Mouse (Mus musculus) spleen, adult 18-20 months (tissue): ENCODE results near the gene Galntl6.
"Not testable (repeated sequence)": the region's sequence is repeated elsewhere in the genome, so short reads cannot be mapped to it uniquely, and the experiment has no call there.

ENCODE experiments used
- DNase-seq, 2 experiments: peaks; one replicate each; pipeline ENCODE4 v3.0.0; 2022; ENCODE audit warnings: mixed read lengths in 2 of 2

Gene Galntl6

DNA sequence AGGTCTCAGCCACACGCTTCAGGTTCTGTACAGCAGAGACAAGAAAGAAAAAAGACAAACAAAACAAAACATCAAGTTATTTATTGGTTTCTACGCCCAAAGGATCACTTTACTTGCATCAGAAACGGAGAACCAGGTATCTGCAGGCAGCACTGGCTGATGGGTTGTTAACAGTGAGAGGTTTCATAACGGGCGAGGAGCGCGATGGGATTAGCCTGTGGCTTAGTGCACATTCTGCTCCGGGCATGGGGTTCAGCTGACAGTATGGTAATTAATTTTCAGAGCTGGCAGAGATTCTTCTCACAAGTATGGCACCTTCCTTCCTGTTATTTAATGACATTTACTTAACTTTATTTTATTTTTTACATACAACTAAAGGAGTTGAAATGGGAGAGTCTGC lies 1075.1 kb downstream of the Galntl6 start:
- no peak for DNase-seq

DNA sequence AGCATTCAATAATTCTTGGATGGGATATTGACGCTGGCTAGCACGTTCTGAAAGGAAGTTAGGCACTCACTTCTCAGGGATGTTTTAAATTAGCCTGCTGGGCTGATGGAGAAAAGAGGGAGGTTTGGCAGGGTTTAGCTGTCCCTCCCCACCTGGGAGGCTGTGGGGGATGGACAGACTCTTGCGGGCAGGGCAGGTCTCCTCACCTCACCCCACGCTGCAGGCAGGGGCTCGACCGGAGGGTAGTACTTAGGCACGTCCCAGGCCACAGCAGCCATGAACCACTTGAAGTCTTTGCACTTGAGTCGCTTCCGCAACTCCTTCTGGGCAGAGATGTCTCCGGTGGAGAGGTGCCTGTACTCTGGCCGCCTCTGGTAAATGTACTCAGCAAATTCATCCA lies 1075.5 kb downstream of the Galntl6 start:
- DNase-seq, result no peak

DNA sequence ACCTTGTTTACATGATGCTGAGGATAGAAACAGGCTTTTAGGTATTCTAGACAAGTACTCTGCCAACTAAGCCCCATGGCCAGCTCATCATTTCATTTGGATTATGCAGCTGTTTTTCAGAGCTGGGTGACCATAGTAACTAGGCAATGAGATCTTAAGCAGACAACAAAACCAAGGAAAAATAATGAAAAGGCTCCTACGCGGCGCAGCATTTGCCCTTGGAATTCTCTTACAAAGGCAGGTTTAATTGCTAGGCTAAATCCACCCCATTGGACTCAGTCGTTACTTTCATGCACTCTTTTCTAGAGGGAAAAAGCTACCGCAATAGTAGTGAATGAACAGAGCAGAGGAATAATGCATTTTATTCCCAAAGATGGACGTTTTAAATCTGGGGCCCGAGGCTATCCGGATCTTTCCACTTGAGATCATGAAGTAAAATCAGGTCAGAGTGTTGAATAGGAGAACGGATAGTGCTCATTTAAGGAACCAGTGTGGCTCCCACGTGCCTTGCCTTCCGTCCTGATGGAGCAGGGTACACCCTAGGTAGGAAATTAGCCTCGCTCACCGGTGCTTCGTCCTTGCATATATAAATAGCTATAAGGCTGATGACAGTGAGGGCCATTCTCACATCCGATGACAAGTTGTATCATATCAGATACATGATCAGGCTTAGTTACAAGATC lies 1076.1 kb downstream of the Galntl6 start:
- DNase-seq, result no peak

DNA sequence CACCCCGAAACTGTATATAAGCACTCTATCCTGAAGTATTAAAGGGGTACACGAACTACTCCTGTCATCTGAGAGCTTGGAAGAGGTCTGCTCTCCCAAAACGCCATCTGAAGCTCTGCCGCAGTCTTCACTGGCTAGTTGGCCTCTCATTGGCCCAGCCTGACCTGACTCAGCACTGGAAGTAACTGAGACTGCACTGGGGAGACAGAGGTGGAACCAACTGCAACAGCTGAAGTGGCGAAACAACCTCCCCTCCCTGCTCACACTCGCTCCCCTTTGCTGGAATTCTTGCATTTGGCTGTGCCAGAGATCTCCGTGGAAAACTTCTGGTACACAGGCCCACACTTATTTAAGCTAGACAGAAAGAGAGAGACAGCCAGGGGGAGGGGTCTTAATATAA lies 1089.3 kb downstream of the Galntl6 start:
- DNase-seq, result no peak

DNA sequence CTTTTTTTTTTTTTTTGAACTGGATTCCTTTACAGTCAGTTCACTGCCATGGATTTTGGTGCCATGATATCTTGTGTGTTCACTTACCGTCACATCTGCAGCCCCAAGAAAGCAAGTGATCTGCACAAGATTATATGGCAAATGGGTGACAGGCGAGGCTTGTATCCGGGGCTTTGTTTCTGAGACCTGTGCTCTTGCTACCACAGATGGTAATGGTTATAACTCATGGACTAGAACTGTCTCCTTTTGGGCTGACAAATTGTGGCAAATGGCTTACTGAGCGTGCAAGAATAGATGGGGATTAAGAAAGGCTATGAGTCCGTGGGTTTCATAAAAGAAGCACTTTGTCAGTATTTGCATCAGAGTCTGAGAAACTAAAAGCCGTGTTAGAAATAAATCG lies 1096.4 kb downstream of the Galntl6 start:
- no peak for DNase-seq

DNA sequence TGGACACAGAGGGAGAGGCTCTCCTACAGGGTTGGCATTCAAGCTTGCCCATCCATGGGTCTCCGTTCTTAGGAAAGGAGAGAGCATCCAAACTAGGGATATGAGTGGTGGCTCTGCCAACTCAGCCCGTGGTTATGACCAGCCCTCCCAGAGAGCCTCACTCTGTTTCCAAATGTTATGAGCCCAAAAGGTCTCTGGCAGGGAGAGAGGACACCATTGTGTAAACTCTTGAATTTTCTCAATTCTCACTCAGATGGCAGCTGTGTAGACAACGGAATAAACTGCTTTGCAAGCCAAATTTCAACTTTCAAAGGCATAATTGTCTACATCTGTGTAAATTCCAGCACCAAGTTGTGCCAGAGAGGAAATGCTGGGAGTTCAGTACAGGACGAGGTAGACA lies 1105.4 kb downstream of the Galntl6 start:
- DNase-seq, result no peak

DNA sequence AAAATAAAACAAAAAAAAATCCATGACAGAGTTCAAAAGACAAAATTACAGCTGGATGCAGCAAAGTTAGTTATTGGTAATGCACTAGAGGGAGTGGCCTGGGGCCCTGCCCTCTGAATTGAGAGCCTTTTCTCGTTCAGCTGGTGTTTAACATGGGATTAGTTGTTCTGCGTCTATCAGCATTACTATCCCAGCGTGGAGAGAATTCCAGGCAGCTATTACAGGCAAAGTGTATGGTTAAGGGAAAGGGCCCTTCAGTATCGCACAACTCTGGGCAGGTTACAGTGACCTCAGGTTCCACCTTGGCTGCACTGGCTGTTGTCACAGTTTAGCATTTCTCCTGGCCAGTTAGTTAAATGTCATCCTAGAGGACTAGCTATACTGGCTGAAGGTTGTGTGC lies 1107.3 kb downstream of the Galntl6 start:
- DNase-seq, result no peak

DNA sequence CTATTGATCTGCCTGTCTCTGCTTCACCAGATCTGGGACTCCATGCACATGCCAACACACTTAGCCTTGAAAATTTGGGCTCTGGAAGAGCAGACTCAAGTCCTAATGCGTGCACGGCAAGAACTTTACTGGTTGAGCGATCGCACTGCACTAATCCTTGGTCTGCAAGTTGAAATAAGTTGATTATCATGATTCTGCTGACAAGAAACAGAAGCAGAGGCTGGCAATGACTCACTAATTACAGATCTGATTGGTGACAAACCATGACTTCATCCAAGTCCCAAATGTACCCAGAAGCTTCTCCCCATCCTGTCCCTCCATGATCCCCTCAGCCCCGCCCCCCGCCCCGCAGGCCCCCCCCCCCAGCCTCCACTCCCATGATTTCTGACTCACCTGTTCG lies 1108.6 kb downstream of the Galntl6 start:
- DNase-seq, result no peak

DNA sequence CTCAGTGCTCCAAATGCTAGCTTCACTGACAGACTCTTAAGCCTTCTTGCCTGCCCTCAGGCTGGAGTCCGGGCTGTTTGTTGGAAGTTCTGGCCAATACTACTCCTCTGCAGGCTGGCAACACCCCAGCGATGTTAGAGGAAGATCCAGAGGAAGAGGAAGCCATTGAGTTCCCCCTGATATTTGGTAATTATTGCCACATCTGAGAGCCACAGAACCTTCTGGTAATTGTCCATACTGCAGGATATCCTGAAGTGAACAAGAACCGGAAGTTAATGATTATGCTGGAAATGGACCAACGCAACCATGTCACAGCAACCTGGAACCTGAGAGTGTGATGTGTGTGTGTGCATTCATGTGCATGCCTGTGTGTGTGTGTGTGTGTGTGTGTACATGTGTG lies 1111.2 kb downstream of the Galntl6 start:
- no peak for DNase-seq

DNA sequence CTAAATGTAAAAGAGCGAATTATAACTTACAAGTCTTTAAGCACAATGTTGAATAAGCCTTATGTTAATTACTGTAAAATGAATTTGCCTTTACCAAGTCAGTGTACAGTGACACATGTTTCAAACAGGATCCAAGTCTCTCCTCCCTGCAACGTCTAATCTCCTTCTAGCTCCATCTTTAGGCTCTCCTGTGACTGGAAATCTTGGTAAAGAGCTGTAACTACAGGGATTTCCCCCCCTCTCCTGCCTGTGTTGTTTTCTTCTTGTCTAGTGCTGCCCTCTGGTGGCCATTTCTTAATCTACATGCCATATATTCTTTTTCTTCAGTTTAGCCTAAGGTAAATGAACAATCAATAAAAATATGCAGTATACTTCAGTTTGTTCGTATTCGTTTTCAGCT lies 1112.1 kb downstream of the Galntl6 start:
- DNase-seq, result peak in 1 of 2 experiments; percentile 61

DNA sequence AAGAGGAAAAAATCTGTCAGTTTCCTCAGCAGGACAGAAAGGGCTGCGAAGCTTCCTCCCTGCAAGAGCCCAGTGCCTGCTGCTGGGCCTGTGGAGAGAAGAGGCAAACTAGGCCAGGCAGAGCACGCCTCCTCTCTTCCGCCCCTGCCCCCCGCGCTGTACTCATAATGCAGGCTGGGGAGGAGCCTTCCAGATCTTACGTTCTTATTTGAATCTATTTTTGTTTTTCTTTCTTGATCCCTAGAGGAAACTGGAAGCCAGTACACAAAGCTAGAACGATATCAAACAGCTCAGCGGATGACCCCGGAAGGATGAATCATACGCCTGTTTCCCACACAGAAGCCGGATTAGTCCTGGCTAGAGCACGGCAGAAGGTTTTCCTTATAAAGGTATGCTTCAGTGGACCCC lies 1112.6 kb downstream of the Galntl6 start:
- DNase-seq, result peak in 1 of 2 experiments; percentile 26

DNA sequence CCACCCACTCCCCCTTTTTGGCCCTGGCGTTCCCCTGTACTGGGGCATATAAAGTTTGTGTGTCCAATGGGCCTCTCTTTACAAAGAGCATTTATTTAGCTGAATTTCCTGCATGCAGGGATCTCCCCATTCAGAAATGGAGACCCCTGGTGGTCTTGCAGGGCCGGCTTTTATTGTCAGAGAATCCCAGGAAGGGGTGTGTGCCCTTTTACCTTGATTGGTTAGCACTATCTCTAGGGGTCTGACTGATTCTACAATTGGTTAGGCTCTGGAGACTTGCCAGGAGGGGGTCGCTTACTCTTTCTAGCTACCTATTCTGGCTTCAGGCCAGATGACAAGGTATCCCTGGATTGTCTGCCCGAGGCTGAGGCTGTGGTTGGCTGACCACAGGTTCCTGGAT lies 1119.0 kb downstream of the Galntl6 start:
- DNase-seq, result no peak

DNA sequence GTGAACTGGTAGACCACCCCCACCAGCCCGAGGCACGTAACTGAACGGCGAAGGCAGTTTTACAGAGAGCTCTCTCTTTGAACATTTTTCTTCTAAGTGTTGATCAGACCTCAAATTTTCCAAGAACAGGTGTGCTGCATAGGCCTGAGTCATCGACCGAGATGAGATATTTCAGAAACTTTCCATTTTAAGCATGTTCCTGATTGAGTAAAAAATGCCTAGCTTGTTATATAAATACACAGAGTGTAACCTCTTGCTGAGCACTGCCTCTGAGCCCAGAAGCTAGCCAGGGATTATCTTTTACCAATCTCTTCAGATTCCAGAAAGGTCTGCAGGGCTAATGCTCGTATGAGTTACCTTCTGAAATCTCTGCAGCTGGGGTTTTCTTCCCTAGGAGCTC lies 1120.2 kb downstream of the Galntl6 start:
- DNase-seq, result no peak

DNA sequence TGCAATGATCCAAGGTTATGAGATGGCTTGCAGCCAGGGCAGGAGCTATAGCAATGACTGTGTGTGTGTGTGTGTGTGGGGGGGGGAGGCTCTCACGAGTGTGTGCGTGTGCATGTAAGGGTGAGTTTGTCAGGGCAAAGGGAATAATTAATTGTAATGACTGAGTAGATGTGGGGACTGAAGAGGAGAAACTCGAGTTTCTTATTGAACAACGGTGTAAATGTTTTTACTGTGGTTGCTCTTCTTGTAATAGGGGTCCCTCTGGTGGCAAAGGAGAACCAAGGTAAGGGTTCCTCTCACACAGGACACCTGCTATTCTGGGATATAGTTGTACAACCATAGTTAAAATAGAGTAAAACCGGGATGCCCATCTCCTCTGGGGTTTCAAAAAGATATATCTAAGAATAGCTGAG lies 1121.1 kb downstream of the Galntl6 start:
- no peak for DNase-seq

DNA sequence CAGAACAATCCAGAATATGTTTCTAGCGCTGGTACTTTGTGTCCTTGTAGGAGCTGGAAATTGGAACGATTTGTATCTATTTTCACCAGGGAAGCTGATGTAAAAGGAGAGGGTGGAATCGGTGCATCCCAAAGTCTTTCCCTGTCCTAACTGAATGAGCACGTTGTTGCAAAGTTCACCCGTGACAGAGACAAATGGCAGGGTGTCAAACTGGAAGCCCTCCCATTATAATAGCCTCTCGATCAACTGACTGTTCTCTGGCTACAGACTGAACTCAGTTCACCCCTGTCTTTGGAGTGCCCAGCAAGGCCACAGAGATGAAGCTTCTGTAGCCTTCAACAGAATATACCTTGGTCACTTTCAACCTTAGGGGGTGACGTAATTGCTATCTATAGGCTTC lies 1132.9 kb downstream of the Galntl6 start:
- no peak for DNase-seq

DNA sequence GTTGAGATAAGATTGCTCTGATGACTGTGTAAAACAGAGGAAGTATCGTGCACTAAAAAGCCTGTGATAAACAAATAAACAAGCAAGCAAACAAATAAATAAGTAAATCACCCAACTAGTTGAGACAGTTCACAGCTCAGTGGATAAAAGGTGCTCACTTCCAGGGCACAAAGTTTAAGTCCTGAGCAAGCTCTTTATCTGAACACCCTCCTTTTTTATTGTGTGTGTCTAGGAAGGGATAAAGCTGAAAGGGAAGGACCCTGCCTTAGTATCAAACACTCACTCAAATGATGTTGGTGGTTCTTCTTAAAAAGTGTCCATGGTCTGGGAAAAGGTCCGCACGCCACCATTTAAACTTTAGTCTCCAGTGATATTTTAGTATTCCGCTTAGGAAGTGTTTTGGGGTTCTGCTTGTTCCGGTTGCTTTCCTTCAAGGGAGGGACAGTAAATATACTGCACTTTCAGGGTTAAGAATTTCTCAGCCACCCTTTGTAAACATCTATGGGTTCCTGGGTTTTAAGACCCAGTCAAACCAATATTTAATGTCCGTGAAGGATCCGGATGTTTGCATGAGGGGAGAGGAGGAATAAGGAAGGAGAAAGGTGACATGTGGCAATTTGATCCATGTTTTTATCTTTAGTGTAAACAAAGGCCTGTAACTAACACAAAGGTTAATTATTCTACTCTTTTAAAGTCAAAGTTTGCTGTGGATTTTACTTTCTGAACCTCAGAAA lies 1134.3 kb downstream of the Galntl6 start:
- DNase-seq, result no peak

DNA sequence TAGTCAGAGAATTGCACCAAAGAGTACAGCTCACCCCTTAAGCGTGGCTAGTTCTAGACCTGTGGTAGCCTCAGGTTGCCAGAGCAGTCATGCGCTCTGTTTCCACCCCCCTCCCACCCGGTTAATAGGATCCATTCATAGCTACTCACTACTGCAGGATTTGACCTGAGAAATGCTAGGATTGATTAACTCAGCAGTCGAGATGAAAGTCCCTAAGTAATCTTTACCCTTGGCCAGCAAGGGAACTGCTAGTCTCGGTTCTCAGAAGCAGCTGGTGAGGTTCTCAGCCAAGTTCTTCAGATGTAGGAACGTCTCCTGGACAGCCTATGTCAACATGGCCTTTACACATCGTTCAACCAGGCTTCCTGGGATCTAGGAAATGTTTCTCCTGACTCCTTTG lies 1135.7 kb downstream of the Galntl6 start:
- no peak for DNase-seq

DNA sequence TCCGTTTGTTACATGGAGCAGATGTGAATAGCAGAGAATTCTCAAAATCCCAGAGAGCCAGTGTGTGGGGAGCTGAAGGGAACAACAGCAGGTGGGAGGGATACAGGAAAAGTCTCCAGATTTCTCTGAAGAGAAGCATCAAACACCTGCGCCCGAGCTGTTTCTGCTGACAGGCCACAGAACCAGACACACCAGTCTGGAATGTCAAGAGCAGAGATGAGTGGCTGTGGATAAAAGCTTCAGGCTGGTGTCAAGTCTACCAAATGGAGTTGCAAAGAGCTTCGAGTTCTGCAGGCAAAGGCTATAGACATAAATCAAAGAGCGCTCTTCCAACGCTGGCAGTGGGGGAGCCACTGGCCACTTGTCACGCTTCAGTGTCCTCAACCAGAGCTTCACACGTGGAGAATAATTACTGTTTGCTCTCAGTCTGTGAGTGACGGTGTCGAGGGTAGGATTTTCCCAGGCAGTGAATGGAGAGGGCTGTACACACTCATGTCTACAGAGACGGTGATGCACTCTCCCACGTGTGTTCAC lies 1139.6 kb downstream of the Galntl6 start:
- no peak for DNase-seq

DNA sequence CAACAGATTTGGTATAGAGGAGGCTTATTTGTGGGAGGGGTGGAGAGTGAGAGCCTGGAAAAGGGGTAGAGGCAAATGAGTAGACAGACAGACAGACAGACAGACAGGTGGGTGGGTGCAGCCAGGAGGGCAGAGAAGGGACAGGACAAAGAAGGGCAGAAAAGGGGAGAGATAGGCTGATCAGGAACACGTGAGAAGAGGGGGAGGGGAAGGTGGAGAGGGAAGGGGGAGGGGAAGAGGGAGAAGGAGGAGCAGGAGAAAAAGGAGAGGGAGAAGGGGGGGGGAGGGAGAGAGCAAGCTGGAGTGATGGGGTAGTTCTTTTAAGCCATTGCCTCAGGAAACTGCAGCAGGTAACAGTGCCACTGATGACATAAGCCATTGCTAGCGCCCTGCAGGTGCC lies 1144.9 kb downstream of the Galntl6 start:
- DNase-seq, result no peak

DNA sequence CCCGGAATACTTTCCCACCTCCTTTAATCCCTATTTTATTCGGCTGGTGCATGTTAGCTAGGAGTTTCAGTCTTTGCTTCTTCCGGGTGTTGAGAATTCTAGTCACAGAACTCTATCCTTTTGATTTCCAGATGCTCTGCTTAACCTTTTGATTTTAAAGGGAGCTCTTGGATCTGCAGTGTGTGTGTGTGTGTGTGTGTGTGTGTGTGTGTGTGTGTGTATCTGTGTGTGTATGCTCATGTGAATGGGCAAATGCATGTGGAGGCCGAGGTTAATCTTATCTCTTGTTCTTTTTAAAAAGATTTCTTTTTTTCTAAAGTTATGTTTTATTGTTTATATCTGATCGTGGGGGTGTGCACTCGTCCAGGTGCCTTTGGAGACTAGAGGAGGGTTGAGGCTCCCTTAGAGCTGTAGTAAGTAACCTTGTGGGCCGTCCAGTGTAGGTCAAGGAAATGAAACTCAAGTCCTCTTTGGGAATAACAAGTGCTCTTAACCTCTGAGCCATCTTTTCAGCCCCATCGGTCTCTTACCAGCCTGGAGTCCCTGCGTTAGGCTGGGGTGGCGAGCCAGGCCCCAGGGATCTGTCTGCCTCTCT lies 1145.9 kb downstream of the Galntl6 start:
- DNase-seq, result no peak

DNA sequence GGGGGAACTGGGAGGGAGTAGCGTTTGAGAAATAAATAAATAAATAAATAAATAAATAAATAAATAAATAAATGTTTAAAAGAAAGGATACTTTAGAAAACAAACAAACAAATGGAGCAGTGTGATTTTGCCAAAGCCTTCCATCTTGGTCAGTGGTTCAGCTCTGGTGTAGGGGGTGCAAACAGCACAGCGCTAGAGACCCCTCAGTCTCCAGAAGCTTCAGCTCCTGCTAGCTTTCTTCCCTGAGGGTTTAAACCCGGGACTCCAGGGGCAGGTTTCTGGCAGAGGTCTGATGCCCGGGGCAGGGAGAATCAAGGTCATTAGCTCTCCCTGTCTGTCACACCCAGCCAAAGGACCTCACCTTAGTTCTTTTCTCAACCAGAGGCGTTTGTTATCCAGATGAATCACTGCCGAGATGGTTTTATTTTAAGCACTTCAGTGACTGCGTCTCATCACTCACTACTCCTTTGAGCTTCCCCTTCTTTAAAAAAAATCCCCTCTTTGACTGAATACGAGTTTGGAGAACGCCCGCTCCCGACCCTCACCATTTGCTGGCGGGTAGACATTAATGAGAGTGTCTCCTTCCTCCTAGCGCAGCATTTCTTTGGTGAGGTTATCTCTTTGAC lies 1146.6 kb downstream of the Galntl6 start:
- DNase-seq, result no peak

DNA sequence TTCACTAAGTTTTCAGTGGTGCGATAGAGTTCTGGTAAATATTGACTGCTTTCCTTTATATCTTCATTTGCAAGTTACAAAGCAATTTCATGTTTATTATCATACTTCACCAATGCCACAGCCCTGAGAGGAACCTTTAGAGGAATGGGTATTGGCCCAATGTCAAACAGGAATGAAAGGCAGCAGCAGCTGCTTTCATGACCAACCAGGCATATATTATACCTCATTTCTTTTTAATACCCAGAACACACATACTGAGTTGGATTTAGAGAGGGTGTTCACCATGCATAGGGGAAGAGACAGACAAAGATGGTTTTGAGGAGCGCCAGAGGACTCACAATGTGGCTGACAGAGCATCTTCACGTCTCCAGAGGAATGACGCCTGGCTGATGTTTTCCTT lies 1147.2 kb downstream of the Galntl6 start:
- no peak for DNase-seq

DNA sequence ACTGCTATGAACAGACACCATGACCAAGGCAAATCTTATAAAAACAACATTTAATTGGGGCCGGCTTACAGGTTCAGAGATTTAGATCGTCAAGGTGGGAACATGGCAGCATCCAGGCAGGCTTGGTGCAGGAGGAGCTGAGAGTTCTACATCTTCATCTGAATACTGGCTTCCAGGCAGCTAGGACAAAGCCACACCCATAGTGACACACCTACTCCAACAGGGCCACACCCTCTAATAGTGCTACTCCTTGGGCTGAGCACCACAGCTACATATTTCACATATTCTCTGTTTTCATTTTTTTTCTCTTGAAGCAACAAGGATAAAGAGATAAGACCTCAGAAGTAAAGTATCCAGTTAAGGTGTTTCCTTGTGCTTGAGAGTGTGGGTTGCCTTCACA lies 1149.8 kb downstream of the Galntl6 start:
- DNase-seq, result not testable (repeated sequence)

DNA sequence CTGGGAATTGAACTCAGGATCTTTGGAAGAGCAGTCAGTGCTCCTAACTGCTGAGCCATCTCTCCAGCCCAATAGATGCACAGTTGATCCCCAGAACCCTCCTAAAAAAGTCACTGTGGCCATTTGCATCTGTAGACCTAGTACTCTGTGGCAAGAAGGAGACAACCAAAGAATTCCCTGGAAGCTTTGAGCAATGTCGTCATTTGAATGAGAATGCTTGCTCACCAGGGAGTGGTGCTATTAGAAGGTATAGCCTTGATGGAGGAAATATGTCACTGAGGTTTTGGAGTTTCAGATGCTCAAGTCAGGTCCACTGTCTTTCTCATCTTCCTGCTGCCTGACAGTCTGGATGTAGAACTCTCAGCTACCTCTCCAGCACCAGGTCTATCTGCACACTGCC lies 1151.5 kb downstream of the Galntl6 start:
- no peak for DNase-seq
